Mouse (Mus musculus): Measurements from ENCODE around the gene Tcp10a. TPM values are rescaled to one million over a fixed set of nuclear protein-coding genes. Genes with fewer than 3 reads are reported as not detected.
"Not testable (repeated sequence)": the region's sequence is repeated elsewhere in the genome, so short reads cannot be mapped to it uniquely, and the experiment has no call there.

The Tcp10a gene
- total RNA-seq (2014; rRNA removed) (not detected in 2 replicates), polyA plus RNA-seq (2015; fragmentation: Nextera tagmentation; extraction: Ambion mirVana) (not detected in 2 replicates)

- not testable (repeated sequence) for H3K36me3 ChIP-seq (ENCODE audit: insufficient read depth); H3K27ac ChIP-seq (ENCODE audit: low read depth, low read length)
- WGBS = 93% methylated on average over 3 of the region's 5 CpGs
These were observed at the start of gene Tcp10a for GRCm38 (mm10) chr17:7324346-7324745. Gene Tcp10a (plus strand): TSS chr17:7324646.

GRCm38 (mm10) chr17:7278702-7279242, 45.7 kb upstream of the Tcp10a start:
- H3K4me3 ChIP-seq (ENCODE audit: low read depth, low read length) = no peak overlapping the region
- peak; percentile 64; the same call in 1 of the 2 replicates for ATAC-seq
- DNase-seq = peak; percentile 65
- TF ChIP-seq CTCF (IDR thresholded peaks at IDR 0.05; ENCODE audit: low read depth) = no peak
- no peaks in the 10 kb centered on the region for H3K9me3 ChIP-seq (ENCODE audit: low read length)
- no peaks in the 10 kb centered on the region for H3K27me3 ChIP-seq (ENCODE audit: insufficient read depth, low read length)
- no peak overlapping the region for H3K27ac ChIP-seq (ENCODE audit: low read depth, low read length)
- H3K4me1 ChIP-seq (ENCODE audit: insufficient read depth) = no peaks in the 10 kb centered on the region
- 58% methylated on average over 15 of the region's 15 CpGs for WGBS
- H3K9ac ChIP-seq = no peak overlapping the region
- H3K4me2 ChIP-seq (ENCODE audit: low read depth) = no peak overlapping the region
- H3K36me3 ChIP-seq (ENCODE audit: insufficient read depth) = peaks cover 30% of the 10 kb centered on the region

More at GRCm38 (mm10) chr17:7324346-7324745, at the start of gene Tcp10a:
- DNase-seq; H3K9me3 ChIP-seq (ENCODE audit: low read length); ATAC-seq; H3K4me2 ChIP-seq (ENCODE audit: low read depth); H3K4me1 ChIP-seq (ENCODE audit: insufficient read depth); H3K4me3 ChIP-seq (ENCODE audit: low read depth, low read length); H3K27me3 ChIP-seq (ENCODE audit: insufficient read depth, low read length); H3K9ac ChIP-seq: not testable (repeated sequence)

- H3K36me3 ChIP-seq (ENCODE audit: insufficient read depth) = peaks cover 32% of the 10 kb centered on the region
- TF ChIP-seq CTCF (IDR thresholded peaks at IDR 0.05; ENCODE audit: low read depth) = no peak
- no peak for DNase-seq
- no peaks in the 10 kb centered on the region for H3K4me1 ChIP-seq (ENCODE audit: insufficient read depth)
- no peaks in the 10 kb centered on the region for H3K27me3 ChIP-seq (ENCODE audit: insufficient read depth, low read length)
- no peaks in the 10 kb centered on the region for H3K9me3 ChIP-seq (ENCODE audit: low read length)
- ATAC-seq = no peak
- no peak overlapping the region for H3K9ac ChIP-seq
- H3K4me2 ChIP-seq (ENCODE audit: low read depth) = no peak overlapping the region
- H3K27ac ChIP-seq (ENCODE audit: low read depth, low read length) = no peak overlapping the region
- no peak overlapping the region for H3K4me3 ChIP-seq (ENCODE audit: low read depth, low read length)
- 80% methylated on average over 9 of the region's 9 CpGs for WGBS
These were observed 45.2 kb upstream of the Tcp10a start for GRCm38 (mm10) chr17:7279251-7279650.

DNA sequence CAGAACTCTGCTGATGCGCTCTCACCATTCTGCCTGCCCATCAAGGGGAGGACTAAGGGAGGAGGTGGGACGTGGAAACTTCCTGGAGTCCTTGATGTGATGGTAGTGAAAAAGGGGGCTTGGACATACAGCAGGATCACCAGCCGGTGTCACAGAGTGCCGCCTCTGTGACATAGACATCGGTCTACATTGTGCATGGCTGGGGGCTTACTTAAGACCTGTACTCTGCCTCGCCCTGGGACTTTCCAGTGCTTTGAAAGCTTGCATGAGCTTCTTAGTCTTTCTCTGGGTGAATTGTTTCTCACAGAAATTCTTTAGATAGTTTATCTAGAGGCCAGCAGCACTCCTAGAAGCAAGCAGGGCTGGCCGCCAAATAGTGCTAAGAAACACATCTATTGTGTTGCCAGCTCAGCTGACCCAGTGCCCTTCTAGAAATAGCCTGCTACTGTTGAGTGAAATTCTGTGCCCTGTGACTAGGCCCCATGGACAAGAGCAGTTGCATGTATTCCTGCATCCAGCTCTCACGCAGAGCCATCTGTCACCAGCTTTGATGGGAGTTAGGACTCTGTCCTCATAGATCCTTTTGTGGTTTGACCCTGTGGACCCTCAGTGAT, 40.0 kb upstream of the Tcp10a start:
- Histone ChIP-seq H3K9me3 (ENCODE audit: low read length) (no peaks in the 10 kb centered on the region), H3K27me3 (ENCODE audit: insufficient read depth, low read length) (no peaks in the 10 kb centered on the region), H3K4me1 (ENCODE audit: insufficient read depth) (no peaks in the 10 kb centered on the region), H3K9ac (no peak overlapping the region), H3K27ac (ENCODE audit: low read depth, low read length) (no peak overlapping the region), H3K4me3 (ENCODE audit: low read depth, low read length) (no peak overlapping the region), H3K36me3 (ENCODE audit: insufficient read depth) (peaks cover 21% of the 10 kb centered on the region), H3K4me2 (ENCODE audit: low read depth) (no peak overlapping the region)
- DNase-seq = peak; percentile 39
- TF ChIP-seq CTCF (IDR thresholded peaks at IDR 0.05; ENCODE audit: low read depth) = no peak
- 68% methylated on average over 8 of the region's 8 CpGs for WGBS
- peak; percentile 32; the same call in 1 of the 2 replicates for ATAC-seq

- DNase-seq (no peak), ATAC-seq (no peak)
- no peaks in the 10 kb centered on the region for H3K4me1 ChIP-seq (ENCODE audit: insufficient read depth)
- H3K36me3 ChIP-seq (ENCODE audit: insufficient read depth) = peaks cover 21% of the 10 kb centered on the region
- no peak overlapping the region for H3K4me2 ChIP-seq (ENCODE audit: low read depth)
- no peak overlapping the region for H3K9ac ChIP-seq
- H3K4me3 ChIP-seq (ENCODE audit: low read depth, low read length) = no peak overlapping the region
- no peaks in the 10 kb centered on the region for H3K27me3 ChIP-seq (ENCODE audit: insufficient read depth, low read length)
- no peak for TF ChIP-seq CTCF (IDR thresholded peaks at IDR 0.05; ENCODE audit: low read depth)
- no peaks in the 10 kb centered on the region for H3K9me3 ChIP-seq (ENCODE audit: low read length)
- no peak overlapping the region for H3K27ac ChIP-seq (ENCODE audit: low read depth, low read length)
- WGBS = 83% methylated on average over 12 of the region's 12 CpGs
These were observed 39.2 kb upstream of the Tcp10a start for GRCm38 (mm10) chr17:7285292-7285691.

DNA sequence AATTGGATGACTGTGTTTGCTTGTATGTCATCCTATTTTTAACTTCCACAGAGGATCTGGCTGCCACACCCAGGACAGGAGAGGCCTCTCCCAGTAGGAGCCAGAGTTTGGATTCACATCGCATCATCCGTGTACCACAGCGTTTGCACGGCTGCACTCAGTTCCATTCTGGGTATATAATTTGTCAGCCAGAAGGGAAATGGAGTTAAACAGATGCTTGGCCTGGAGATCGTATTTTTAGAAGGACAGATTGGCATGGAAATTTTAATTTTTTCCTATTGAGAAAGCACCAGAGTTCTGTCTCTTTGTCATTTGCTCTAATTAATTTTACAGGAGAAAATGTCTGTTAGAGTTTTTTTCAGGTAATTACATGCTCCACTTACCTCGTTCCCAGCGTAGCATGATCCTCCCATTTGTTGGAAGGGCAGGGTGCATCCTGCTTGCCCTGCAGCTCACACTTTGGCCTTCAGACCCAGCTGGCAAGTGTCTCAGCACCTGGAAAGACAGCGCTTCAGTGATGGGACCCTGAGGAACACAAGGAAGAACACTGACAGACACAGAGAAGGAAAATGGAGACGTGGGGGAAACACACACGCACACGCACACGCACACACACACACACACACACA, 37.9 kb upstream of the Tcp10a start:
- Histone ChIP-seq H3K36me3 (ENCODE audit: insufficient read depth) (peaks cover 21% of the 10 kb centered on the region), H3K9me3 (ENCODE audit: low read length) (no peaks in the 10 kb centered on the region), H3K27ac (ENCODE audit: low read depth, low read length) (peak overlapping the region; percentile 71; the same call in 1 of the 2 replicates), H3K27me3 (ENCODE audit: insufficient read depth, low read length) (no peaks in the 10 kb centered on the region), H3K4me2 (ENCODE audit: low read depth) (no peak overlapping the region), H3K4me3 (ENCODE audit: low read depth, low read length) (no peak overlapping the region), H3K4me1 (ENCODE audit: insufficient read depth) (no peaks in the 10 kb centered on the region), H3K9ac (no peak overlapping the region)
- DNase-seq (peak; percentile 50), ATAC-seq (peak; percentile 44; the same call in 1 of the 2 replicates)
- TF ChIP-seq CTCF (IDR thresholded peaks at IDR 0.05; ENCODE audit: low read depth) = no peak
- WGBS = 51% methylated on average over 12 of the region's 12 CpGs
